Mouse (Mus musculus): ENCODE measurements around the gene Kcnk4. TPM values are rescaled to one million over a fixed set of nuclear protein-coding genes. Genes with fewer than 3 reads are reported as not detected.

Kcnk4 gene
- total and polyA plus RNA-seq, 3 experiments, result 0.21 to 0.80 TPM; not detected in 1

DNA sequence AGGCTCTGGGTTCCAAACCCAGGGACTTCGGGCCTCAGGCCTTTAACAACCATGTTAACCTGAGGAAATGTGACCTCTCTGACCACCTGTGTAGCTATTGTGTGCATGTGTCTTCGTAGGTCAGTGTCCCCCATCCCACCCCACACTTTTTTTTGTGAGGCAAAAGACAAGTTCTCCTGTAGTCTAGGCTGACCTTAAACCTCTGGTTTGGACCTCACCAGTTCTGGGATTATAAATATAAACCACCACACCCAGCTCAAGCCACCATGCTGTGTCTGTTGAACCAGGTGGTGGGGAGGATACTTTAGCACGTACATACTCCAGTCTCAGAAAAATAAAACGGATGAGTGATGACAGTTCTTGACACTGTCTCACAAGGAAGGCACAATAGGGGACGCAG is 15.6 kb upstream of the Kcnk4 start:
- dilution Hi-C loops (cut with MboI; ENCODE audit: extremely low pct_ligation_motif_present, extremely low pct_unique_long_range_greater_than_20kb, low sequenced_read_pairs), result no loop called here
- H3K9ac ChIP-seq (ENCODE audit: insufficient read depth, low read depth), result no peak overlapping the region
- H3K27me3 ChIP-seq (replicated peaks), result no peaks in the 10 kb centered on the region

GRCm38 (mm10) chr19:6949532-6949931 is 15.2 kb upstream of the Kcnk4 start:
- dilution Hi-C loops (cut with MboI; ENCODE audit: extremely low pct_ligation_motif_present, extremely low pct_unique_long_range_greater_than_20kb, low sequenced_read_pairs), result no loop called here
- Histone ChIP-seq H3K79me2 (replicated peaks; ENCODE audit: control insufficient read depth, extremely low read depth, insufficient read depth, poor library complexity, severe bottlenecking) (no peaks in the 10 kb centered on the region), H3K36me3 (replicated peaks in 1 of 2; ENCODE audit: control insufficient read depth in 1 of 2, insufficient read depth in 1 of 2, low read length in 1 of 2) (peaks cover 13 to 83% of the 10 kb centered on the region in 2 experiments), H3K27ac (ENCODE audit: insufficient read depth, low read depth) (no peak overlapping the region), H3K9ac (ENCODE audit: insufficient read depth, low read depth) (no peak overlapping the region), H3K4me1 (ENCODE audit: control insufficient read depth in 1 of 2, insufficient read depth in 2 of 2) (peaks cover 3 to 14% of the 10 kb centered on the region in 2 experiments; a peak in 2 of 4 replicates), H3K27me3 (replicated peaks) (no peaks in the 10 kb centered on the region), H3K9me3 (replicated peaks; ENCODE audit: low read length) (no peaks in the 10 kb centered on the region), H3K4me3 (replicated peaks in 1 of 3; ENCODE audit: low read depth in 2 of 3, low read length in 2 of 3, poor library complexity in 1 of 3) (no peak overlapping the region), H3K4me2 (ENCODE audit: insufficient read depth, low read depth, poor library complexity, severe bottlenecking) (no peak overlapping the region)
- in situ Hi-C loops (cut with MboI; ENCODE audit: low pct_ligation_motif_present, low pct_unique_long_range_greater_than_20kb, low sequenced_read_pairs), result no loop called here
- no peak for TF ChIP-seq CTCF (conservative IDR thresholded peaks at IDR 0.05 in 1 of 2, IDR thresholded peaks at IDR 0.05 in 1 of 2; ENCODE audit: low read depth in 2 of 2, low read length in 2 of 2)
- TF ChIP-seq EP300 (IDR thresholded peaks at IDR 0.05; ENCODE audit: low read length), result no peak
- TF ChIP-seq MAFK (IDR thresholded peaks at IDR 0.05; ENCODE audit: insufficient replicate concordance, low read length), result no peak
- TF ChIP-seq KAT2A (IDR thresholded peaks at IDR 0.05; ENCODE audit: insufficient replicate concordance, low read length), result no peak
- no peak for TF ChIP-seq SMC3 (IDR thresholded peaks at IDR 0.05; ENCODE audit: low read depth, low read length)
- no peak for TF ChIP-seq NRF1 (IDR thresholded peaks at IDR 0.05; ENCODE audit: low read depth, low read length)
- no peak for TF ChIP-seq PAX5 (IDR thresholded peaks at IDR 0.05; ENCODE audit: low read length)
- no peak for TF ChIP-seq BHLHE40 (IDR thresholded peaks at IDR 0.05; ENCODE audit: low read depth, low read length)
- no peak for TF ChIP-seq USF1 (IDR thresholded peaks at IDR 0.05; ENCODE audit: low read depth, low read length)
- no peak for TF ChIP-seq RAD21 (IDR thresholded peaks at IDR 0.05; ENCODE audit: low read depth, low read length)
- no peak for TF ChIP-seq ZMIZ1 (IDR thresholded peaks at IDR 0.05; ENCODE audit: low read depth, low read length)
- no peak for DNase-seq (ENCODE audit: extremely low read depth)

More for the DNA sequence above, 15.6 kb upstream of the Kcnk4 start:
- in situ Hi-C loops (cut with MboI; ENCODE audit: low pct_ligation_motif_present, low pct_unique_long_range_greater_than_20kb, low sequenced_read_pairs), result no loop called here
- no peaks in the 10 kb centered on the region for H3K79me2 ChIP-seq (replicated peaks; ENCODE audit: control insufficient read depth, extremely low read depth, insufficient read depth, poor library complexity, severe bottlenecking)
- peaks cover 5 to 18% of the 10 kb centered on the region in 2 experiments for H3K4me1 ChIP-seq (ENCODE audit: control insufficient read depth in 1 of 2, insufficient read depth in 2 of 2)
- TF ChIP-seq USF1 (IDR thresholded peaks at IDR 0.05; ENCODE audit: low read depth, low read length) (no peak), PAX5 (IDR thresholded peaks at IDR 0.05; ENCODE audit: low read length) (no peak), USF2 (conservative IDR thresholded peaks at IDR 0.05; ENCODE audit: low read depth, low read length) (no peak), KAT2A (IDR thresholded peaks at IDR 0.05; ENCODE audit: insufficient replicate concordance, low read length) (no peak), RCOR1 (conservative IDR thresholded peaks at IDR 0.05; ENCODE audit: low read depth, low read length) (no peak), UBTF (IDR thresholded peaks at IDR 0.05; ENCODE audit: low read depth, low read length) (no peak), SIN3A (IDR thresholded peaks at IDR 0.05; ENCODE audit: low read length) (no peak), TBP (conservative IDR thresholded peaks at IDR 0.05; ENCODE audit: low read depth, low read length) (no peak), GABPA (IDR thresholded peaks at IDR 0.05; ENCODE audit: insufficient replicate concordance, low read depth, low read length) (no peak), TCF12 (IDR thresholded peaks at IDR 0.05; ENCODE audit: low read depth, low read length) (no peak)
- no peak overlapping the region for H3K4me3 ChIP-seq (replicated peaks in 1 of 3; ENCODE audit: low read depth in 2 of 3, low read length in 2 of 3, poor library complexity in 1 of 3)
- peaks cover 17 to 87% of the 10 kb centered on the region in 2 experiments for H3K36me3 ChIP-seq (replicated peaks in 1 of 2; ENCODE audit: control insufficient read depth in 1 of 2, insufficient read depth in 1 of 2, low read length in 1 of 2)
- no peaks in the 10 kb centered on the region for H3K9me3 ChIP-seq (replicated peaks; ENCODE audit: low read length)
- no peak for DNase-seq (ENCODE audit: extremely low read depth)
- H3K27ac ChIP-seq (ENCODE audit: insufficient read depth, low read depth), result no peak overlapping the region
- no peak overlapping the region for H3K4me2 ChIP-seq (ENCODE audit: insufficient read depth, low read depth, poor library complexity, severe bottlenecking)

Measured in CH12.LX (cell line).